Mouse (Mus musculus): ENCODE measurements around the gene Scgb2b26.

Gene Scgb2b26

DNA sequence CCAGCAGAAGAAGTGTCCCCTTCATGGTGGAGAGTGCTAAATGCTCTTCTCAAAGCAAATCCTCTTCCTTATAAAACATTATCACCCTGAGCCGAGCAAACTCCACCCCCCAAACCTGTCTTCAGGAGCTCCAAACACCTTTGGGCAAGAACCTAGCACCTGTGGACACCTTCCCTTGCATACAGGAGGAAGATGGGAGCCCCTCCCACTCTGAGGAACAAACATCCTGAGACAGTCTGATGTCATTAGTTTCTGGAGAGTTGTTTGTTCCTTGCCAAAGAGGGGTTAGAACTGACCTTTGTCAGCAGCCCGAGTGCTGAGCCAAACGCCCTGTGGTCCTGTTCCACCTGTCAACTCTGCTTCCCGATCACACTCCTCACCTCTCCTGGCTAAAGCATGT is at the start of gene Scgb2b26:
Gene Scgb2b26, minus strand, starts transcription at position 101 of the 400 bp plus-strand sequence.
- DNase-seq (ENCODE audit: low spot score): no peak

DNA sequence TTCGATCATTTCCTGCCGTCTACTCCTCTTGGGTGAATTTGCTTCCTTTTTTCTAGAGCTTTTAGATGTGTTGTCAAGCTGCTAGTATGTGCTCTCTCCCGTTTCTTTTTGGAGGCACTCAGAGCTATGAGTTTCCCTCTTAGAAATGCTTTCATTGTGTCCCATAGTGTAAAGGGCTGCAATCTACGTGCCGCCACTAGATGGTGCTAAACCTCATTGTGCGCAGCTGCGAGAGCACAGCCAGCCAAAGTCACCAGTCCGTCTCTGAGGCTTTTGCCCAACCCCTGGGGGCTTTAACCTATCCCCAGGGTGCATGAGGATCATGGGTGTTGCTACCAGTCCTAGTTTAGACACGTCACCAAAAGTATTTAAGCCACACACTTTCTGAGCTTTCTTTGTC is 37.4 kb upstream of the Scgb2b26 start:
- peak; percentile 63 for DNase-seq (ENCODE audit: low spot score)

DNA sequence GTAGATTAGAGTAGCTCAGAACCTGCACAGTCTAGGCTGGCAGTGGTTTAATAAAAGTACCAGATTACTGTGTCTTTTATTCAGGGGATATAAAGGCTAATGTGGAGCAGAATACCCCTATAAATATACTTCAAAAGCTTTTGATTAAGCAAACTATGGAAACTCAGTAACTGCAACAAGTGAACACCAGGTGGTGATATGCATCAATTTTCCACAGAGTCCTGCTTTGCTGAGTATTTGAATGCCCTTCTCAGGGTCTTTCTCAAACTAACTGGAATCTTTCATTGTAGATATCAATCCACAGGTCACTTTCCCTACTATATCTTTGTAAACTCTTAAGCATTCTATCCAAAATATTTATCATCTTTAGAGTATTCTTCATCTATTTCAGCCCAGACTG is 41.9 kb downstream of the Scgb2b26 start:
- DNase-seq (ENCODE audit: low spot score): no peak

DNA sequence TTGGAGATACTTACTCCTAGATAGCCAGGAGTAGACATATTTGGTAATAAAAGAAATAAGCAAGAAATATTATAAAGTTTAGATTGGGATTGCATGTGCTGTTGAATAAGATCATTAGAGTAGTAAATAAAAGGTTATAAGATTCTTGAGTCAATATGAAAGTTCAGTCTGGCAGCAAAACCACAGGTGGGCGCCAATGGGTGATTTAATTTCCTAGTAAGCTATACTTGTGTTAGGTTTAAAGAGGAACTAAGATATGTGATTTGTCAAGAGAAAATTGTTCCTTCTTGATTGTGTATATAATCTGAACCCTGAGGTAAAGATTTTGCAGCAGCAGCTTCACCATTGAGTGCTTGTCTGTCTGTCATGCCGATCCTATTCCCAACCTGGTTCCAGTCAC is 44.0 kb downstream of the Scgb2b26 start:
- DNase-seq (ENCODE audit: low spot score): no peak

DNA sequence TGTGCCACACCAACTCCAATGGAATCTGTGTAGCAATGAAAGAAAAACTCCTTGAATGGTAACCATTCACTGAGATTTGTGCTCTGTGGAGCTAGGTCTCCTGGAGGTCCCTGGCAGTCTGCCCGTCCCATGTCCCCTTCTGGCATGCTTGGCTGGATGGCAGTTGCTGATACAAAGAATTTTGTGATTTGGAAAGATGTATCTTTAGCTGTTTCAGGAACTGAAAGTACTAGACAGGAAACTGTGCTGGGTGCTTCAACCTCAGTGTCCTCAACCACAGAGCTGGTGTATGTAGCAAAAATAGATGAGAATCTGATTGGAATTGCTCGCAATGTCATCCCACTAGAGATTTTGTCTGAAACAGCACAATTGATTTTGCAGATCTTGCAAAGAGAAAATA is 44.8 kb downstream of the Scgb2b26 start:
- no peak for DNase-seq (ENCODE audit: low spot score)

Measured in retina, embryonic 14.5 days (tissue).